Mouse (Mus musculus) spleen, adult 2 months (tissue): ENCODE data around the gene Hist1h4f. TPM values are rescaled to one million over a fixed set of nuclear protein-coding genes. Genes with fewer than 3 reads are reported as not detected.
"Not testable (repeated sequence)": the region's sequence is repeated elsewhere in the genome, so short reads cannot be mapped to it uniquely, and the experiment has no call there.

Source experiments
- DNase-seq, 2 experiments: peaks; one replicate each; pipeline versions ENCODE4 v3.0.0 to v3.0.0-alpha.2; 2012 to 2021; ENCODE audit warnings: low spot score in 2 of 2, low read depth in 1 of 2
- H3K27ac ChIP-seq: fragments of 200-500 bp; 2 replicates; pipeline ENCODE4 v1.5.1; 2012; ENCODE audit warnings: low read length, inconsistent platforms; ENCODE audit not compliant: insufficient read depth
- H3K27me3 ChIP-seq: fragments of 200-500 bp; 2 replicates; pipeline ENCODE4 v1.6.1; 2012; ENCODE audit warnings: mild to moderate bottlenecking, moderate library complexity, low read length, inconsistent platforms; ENCODE audit not compliant: control insufficient read depth, insufficient read depth
- H3K36me3 ChIP-seq: fragments of 200-500 bp; 2 replicates; pipeline ENCODE4 v1.6.1; 2012; ENCODE audit warnings: mild to moderate bottlenecking, low read length, inconsistent platforms; ENCODE audit not compliant: control insufficient read depth, insufficient read depth
- H3K4me1 ChIP-seq: fragments of 200-500 bp; 2 replicates; pipeline ENCODE4 v1.6.1; 2011; ENCODE audit warnings: inconsistent platforms; ENCODE audit not compliant: control insufficient read depth, insufficient read depth, insufficient read length
- H3K4me3 ChIP-seq: fragments of 200-500 bp; 2 replicates; pipeline ENCODE4 v1.5.1; 2011; ENCODE audit warnings: mild to moderate bottlenecking, inconsistent platforms; ENCODE audit not compliant: insufficient read depth, insufficient read length; ENCODE audit errors: extremely low read depth
- CTCF ChIP-seq: fragments of 200-500 bp; IDR thresholded peaks from 2 replicates; pipeline ENCODE4 v1.5.1; 2011; ENCODE audit warnings: mild to moderate bottlenecking, inconsistent platforms; ENCODE audit not compliant: insufficient read depth, insufficient read length, insufficient replicate concordance; ENCODE audit errors: extremely low read depth
- POLR2A ChIP-seq: fragments of 200-500 bp; IDR thresholded peaks from 2 replicates; pipeline ENCODE4 v1.6.1; 2011; ENCODE audit warnings: low read depth, low read length, inconsistent platforms
- WGBS: fragments of 180-500 bp; shearing (Covaris S2); methylation state at CpG from one replicate; pipeline ENCODE4 v1.1.7; 2018; 5-methylcytosine and 5-hydroxymethylcytosine counted together
- polyA plus RNA-seq: library from polyadenylated mRNA; depleted of rRNA; stranded (reverse); fragments of >200 nt; gene quantifications from 2 replicates; pipeline ENCODE4 v1.2.3, GENCODE M21; 2012

Hist1h4f gene
- polyA plus RNA-seq, 1 experiment: 24.8 TPM

- Histone ChIP-seq H3K4me3 (peak within 1 kb of the TSS; percentile 61), H3K27ac (peak within 1 kb of the TSS; percentile 99), H3K27me3 (no peaks in the 10 kb centered on the region), H3K36me3 (no peaks in the 10 kb centered on the region), H3K4me1 (no peaks in the 10 kb centered on the region)
- DNase-seq: peak; percentile 48 to 91
- TF ChIP-seq POLR2A: no peak; the same call in 1 of the 2 replicates
- TF ChIP-seq CTCF: no peak
- WGBS: under 1% methylated on average over 18 of the region's 18 CpGs
Observed at GRCm38 (mm10) chr13:23571022-23571503, 19.6 kb upstream of the Hist1h4f start, which contains the start of the genes Hist1h2ae and Hist1h2bg. TSS of gene Hist1h2ae (minus strand) at chr13:23571220. TSS of gene Hist1h2bg (plus strand) at chr13:23571396.

DNA sequence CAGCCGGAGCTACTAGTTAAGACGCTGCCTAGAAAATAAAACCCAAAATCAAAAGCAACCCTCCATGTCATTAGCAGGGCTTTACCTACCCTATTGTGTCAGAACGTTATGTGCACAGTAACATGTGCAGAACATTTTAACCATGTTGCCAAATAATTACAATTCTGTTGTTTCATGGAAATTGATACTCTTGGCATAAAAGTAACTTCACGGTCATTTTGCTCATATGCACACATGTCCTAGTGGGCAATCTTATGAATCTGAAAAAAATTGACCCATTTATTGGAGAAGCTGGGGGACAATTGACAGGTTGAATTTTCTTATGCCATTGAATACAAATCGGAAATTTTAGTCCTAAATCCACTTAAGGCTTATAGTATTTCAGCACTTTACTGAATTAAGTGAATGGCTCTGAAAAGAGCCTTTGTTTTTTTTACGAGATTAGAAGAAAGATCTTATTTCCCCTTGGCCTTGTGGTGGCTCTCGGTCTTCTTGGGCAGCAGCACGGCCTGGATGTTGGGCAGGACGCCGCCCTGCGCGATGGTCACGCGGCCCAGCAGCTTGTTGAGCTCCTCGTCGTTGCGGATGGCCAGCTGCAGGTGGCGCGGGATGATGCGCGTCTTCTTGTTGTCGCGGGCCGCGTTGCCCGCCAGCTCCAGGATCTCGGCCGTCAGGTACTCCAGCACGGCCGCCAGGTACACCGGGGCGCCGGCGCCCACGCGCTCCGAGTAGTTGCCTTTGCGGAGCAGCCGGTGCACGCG, 19.0 kb upstream of the Hist1h4f start:
- Histone ChIP-seq H3K27ac (peak overlapping the region; percentile 99), H3K4me3 (peak overlapping the region; percentile 61)
- H3K36me3 ChIP-seq, DNase-seq, H3K27me3 ChIP-seq, H3K4me1 ChIP-seq: not testable (repeated sequence)
- 3% methylated on average over 29 of the region's 41 CpGs for WGBS

DNA sequence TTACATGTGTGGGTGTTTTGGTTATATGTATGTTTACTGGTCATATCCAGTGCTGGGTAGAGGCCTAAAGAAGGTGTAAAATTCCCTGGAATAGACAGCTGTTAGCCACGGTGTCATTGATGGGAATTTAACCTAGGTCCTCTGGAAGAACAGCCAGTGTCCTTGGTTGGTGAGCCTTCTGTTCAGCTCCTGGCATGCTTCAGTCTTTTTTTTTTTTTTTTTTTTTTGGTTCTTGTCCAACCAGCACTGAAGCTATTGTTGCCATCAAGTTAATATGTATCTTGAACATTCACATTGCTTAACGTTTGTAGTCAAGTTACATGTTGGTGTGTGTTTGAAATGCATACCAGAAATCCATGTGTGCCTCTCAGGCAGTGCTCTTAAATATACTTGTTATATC, 13.0 kb upstream of the Hist1h4f start:
- H3K27ac ChIP-seq: no peak overlapping the region
- H3K36me3 ChIP-seq: no peaks in the 10 kb centered on the region
- 89% methylated on average over 2 of the region's 2 CpGs for WGBS
- no peak overlapping the region for H3K4me3 ChIP-seq
- TF ChIP-seq CTCF: no peak
- no peak for TF ChIP-seq POLR2A
- H3K4me1 ChIP-seq: no peaks in the 10 kb centered on the region
- H3K27me3 ChIP-seq: no peaks in the 10 kb centered on the region
- DNase-seq: no peak

DNA sequence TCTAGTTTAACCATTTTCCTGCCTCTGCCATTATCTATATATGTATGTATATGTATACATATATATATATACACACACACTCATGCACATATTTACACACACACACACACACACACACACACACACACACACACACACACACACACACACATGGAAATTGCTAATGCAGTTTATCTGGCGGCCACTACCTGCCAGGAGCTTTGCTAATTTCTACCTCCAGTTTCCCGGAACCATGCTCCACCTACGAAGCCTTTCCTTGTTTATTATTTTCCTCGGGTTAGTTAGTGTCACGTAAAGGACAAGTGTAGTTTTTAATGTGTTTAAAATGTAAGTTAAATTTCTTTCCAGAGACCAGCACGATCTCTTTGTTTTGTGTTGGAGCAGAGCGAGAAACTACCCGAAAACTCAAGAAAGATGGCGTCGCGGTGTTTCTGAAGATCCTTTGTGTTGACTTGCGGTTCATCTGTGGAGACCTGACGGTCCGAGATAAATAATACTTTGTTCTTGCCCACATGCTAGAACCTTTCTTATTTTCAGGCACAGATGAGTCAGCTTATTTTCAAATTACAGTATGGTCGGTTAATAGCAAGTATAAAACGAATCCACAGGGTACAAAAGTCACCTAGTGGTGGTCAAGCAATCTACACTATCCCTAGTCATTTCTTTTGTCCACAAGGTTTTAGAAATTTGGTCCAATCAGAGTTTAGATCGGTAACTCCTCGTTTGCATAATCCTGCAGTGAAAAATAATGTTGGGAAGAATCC, 11.4 kb upstream of the Hist1h4f start:
- Histone ChIP-seq H3K27me3 (no peaks in the 10 kb centered on the region), H3K4me3 (peak overlapping the region; percentile 51), H3K27ac (peak overlapping the region; percentile 86), H3K36me3 (no peaks in the 10 kb centered on the region), H3K4me1 (no peaks in the 10 kb centered on the region)
- WGBS: 5% methylated on average over 18 of the region's 18 CpGs
- DNase-seq: no peak
- no peak for TF ChIP-seq CTCF
- no peak for TF ChIP-seq POLR2A

DNA sequence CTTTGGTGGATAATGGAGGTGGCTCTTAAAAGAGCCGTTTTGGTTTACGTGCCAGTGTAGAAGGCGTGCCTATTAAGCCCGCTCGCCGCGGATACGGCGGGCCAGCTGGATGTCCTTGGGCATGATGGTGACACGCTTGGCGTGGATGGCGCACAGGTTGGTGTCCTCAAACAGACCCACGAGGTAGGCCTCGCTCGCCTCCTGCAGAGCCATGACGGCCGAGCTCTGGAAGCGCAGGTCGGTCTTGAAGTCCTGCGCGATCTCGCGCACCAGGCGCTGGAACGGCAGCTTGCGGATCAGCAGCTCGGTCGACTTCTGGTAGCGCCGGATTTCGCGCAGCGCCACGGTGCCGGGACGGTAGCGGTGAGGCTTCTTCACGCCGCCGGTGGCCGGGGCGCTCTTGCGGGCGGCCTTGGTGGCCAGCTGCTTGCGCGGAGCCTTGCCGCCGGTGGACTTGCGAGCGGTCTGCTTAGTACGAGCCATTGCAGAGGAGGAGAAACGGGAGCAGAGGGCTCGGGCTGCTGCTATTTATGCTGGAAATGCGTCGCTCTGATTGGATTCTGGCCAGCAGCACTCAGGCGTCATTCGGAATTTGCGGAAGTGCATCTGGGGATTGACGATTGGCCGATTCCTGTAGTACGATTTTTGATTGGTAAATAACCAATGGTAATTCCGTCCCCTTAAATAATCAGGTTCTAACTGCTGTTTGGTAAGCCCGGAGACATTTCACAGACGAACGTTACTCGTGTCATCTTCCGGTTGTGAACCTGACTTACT, 10.6 kb upstream of the Hist1h4f start, which contains the start of gene Hist1h3e:
Gene Hist1h3e (minus strand): TSS at position 487 of the 777 bp plus-strand sequence.
- DNase-seq: peak; percentile 89 to 98
- Histone ChIP-seq H3K27ac (peak within 1 kb of the TSS; percentile 88), H3K4me3 (peak within 1 kb of the TSS; percentile 54)
- peak; percentile 94 for TF ChIP-seq POLR2A
- H3K4me1 ChIP-seq, H3K27me3 ChIP-seq, H3K36me3 ChIP-seq: not testable (repeated sequence)
- under 1% methylated on average over 47 of the region's 67 CpGs for WGBS

DNA sequence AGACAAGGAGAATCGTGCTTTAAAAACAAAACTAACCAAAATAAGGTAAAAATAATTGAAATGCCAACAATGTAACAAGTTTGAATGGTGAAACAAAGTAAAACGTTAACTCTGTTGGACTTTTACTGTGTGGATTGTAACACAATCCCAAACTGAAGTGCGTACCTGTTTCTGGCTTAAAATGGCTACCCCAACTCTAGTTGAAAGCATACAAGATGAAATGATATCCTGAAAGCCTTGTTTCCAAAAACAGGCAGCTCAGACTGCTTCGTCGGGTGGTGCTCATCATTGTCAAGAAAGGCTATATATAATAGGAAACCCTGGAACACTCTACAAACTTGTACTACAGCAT, 10.1 kb upstream of the Hist1h4f start:
- H3K27me3 ChIP-seq, H3K4me1 ChIP-seq, DNase-seq, H3K36me3 ChIP-seq: not testable (repeated sequence)
- 0% methylated on average over 2 of the region's 5 CpGs for WGBS
- H3K27ac ChIP-seq: peak overlapping the region; percentile 88; the same call in 1 of the 2 replicates
- peak overlapping the region; percentile 54 for H3K4me3 ChIP-seq

- not testable (repeated sequence) for H3K4me3 ChIP-seq, H3K4me1 ChIP-seq, H3K27me3 ChIP-seq, H3K27ac ChIP-seq, H3K36me3 ChIP-seq, DNase-seq
- 49% methylated on average over 2 of the region's 2 CpGs for WGBS
Observed at GRCm38 (mm10) chr13:23560699-23561098, 9.3 kb upstream of the Hist1h4f start.
